Mouse (Mus musculus): ENCODE measurements around the gene Kdm6a.

DNA sequence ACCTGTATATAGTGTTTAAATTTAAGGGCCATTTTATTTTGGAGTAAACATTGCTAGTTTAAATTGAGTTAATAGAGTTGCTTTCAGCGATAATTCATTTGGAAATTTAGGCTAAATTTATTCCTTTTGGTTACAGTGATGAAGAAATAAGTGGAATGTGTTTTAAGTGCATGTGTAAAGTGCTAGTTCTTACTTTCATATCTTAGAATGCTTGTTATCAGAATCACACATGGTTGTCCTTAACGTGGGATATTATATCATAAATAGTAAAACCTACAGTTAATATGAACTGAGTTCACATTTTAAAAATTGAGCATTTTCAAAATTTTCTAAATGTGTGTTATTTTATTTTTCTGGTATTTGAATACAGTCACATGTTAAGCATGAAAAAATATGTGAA, 2.7 kb downstream of the Kdm6a start:
- TF ChIP-seq CTCF (IDR thresholded peaks at IDR 0.05; ENCODE audit: low read depth) (no peak), EP300 (IDR thresholded peaks at IDR 0.05; ENCODE audit: low read depth) (no peak)

Measured in liver, postnatal 0 days (tissue).